Comparison of ENCODE assay signal across 10 mouse cellular contexts in the genomic region with DNA sequence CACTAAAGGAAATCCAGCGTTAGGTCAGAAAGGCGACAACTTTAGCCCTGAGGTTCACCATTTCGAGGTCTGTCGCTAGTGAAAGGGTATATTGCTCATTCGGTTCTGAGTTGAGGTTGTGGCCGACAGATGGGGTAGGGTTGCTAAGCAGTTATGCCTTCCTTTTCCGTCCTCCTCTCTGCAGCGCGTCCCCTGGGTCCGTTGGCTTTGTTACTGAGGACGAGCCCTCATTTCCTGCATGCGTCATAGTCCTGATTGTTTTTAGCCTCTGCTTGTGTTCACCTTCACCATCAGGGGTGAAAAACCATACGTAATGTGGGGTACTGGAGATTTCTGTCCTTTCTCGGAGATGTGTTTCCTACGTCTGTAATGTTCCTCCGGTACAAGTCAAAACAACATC. TPM values are rescaled to one million over a fixed set of nuclear protein-coding genes. Genes with fewer than 3 reads are reported as not detected.
DNase-seq lines count a peak whose midpoint lies in the region; ATAC-seq and TF ChIP-seq lines count a peak whose summit lies in the region.
"Had no signal": no experiment of that assay in that cellular context is flagged by ENCODE, and none has a peak within 500 bp of the region (broad histone marks: within the 10 kb centered on the region; RNA-seq: fewer than 3 reads in every experiment).

No protein-coding gene starts in this region.

- peaks cover 16% of the 10 kb centered on the region for H3K4me1 ChIP-seq in intestine, embryonic 16.5 days (ENCODE audit: control insufficient read depth, insufficient read depth, low read length)
- peaks cover 20% of the 10 kb centered on the region for H3K4me1 ChIP-seq in intestine, embryonic 15.5 days (replicated peaks)
- peaks cover 76% of the 10 kb centered on the region for H3K4me1 ChIP-seq in E14TG2a.4 (replicated peaks; ENCODE audit: low read depth, low read length)
- H3K4me1 ChIP-seq in brown adipose tissue, adult 24 weeks (ENCODE audit: control insufficient read depth, insufficient read depth, insufficient read length, low read length) = peaks cover 59% of the 10 kb centered on the region

- H3K27ac ChIP-seq in intestine, embryonic 16.5 days (ENCODE audit: low read length) = 0 out of 2 replicates have a peak overlapping the region, but pooled peaks have one; percentile 25
- no peak overlapping the region for H3K27ac ChIP-seq in intestine, embryonic 15.5 days
- H3K27ac ChIP-seq in brown adipose tissue, adult 24 weeks (replicated peaks; ENCODE audit: low read depth, low read length) = peak overlapping the region; percentile 95
- H3K27ac ChIP-seq: macrophage had no signal

- H3K4me2 ChIP-seq in intestine, embryonic 16.5 days (ENCODE audit: low read depth, low read length) = no peak overlapping the region
- H3K4me2 ChIP-seq in intestine, embryonic 15.5 days (replicated peaks) = no peak overlapping the region

- no peak overlapping the region for H3K9ac ChIP-seq in intestine, embryonic 16.5 days (ENCODE audit: low read depth, low read length)
- H3K9ac ChIP-seq in intestine, embryonic 15.5 days = no peak overlapping the region

- DNase-seq in lung, postnatal 10 days = peak; percentile 53
- no peak for DNase-seq in cerebellum, adult 8-10 months
- DNase-seq: cerebellum, adult 9-10 months; thymus, postnatal 25 days had no signal

- no peak overlapping the region for H3K4me3 ChIP-seq in intestine, embryonic 16.5 days (ENCODE audit: low read length)
- no peak overlapping the region for H3K4me3 ChIP-seq in intestine, embryonic 15.5 days (replicated peaks)
- H3K4me3 ChIP-seq in E14TG2a.4 (replicated peaks; ENCODE audit: low read length) = peak overlapping the region; percentile 68; the same call in 1 of the 2 replicates
- H3K4me3 ChIP-seq in brown adipose tissue, adult 24 weeks (ENCODE audit: insufficient read depth, low read depth, low read length) = 0 out of 2 replicates have a peak overlapping the region, but pooled peaks have one; percentile 4

- peaks cover 5% of the 10 kb centered on the region for H3K36me3 ChIP-seq in intestine, embryonic 16.5 days (ENCODE audit: control insufficient read depth, insufficient read depth, low read length)
- H3K36me3 ChIP-seq in intestine, embryonic 15.5 days = peaks cover 5% of the 10 kb centered on the region; the same call in 1 of the 2 replicates
- H3K36me3 ChIP-seq in E14TG2a.4 (ENCODE audit: insufficient read depth, low read length) = peaks cover 56% of the 10 kb centered on the region

- H3K27me3 ChIP-seq in intestine, embryonic 16.5 days (replicated peaks; ENCODE audit: control insufficient read depth, insufficient read depth, low read length) = no peaks in the 10 kb centered on the region
- no peaks in the 10 kb centered on the region for H3K27me3 ChIP-seq in intestine, embryonic 15.5 days (replicated peaks)
- no peaks in the 10 kb centered on the region for H3K27me3 ChIP-seq in E14TG2a.4 (ENCODE audit: insufficient read depth, low read length)

- TF ChIP-seq CTCF in E14TG2a.4 (conservative IDR thresholded peaks at IDR 0.05; ENCODE audit: low read length) = no peak

- no peak for ATAC-seq in intestine, embryonic 16.5 days
- no peak for ATAC-seq in intestine, embryonic 15.5 days
- ATAC-seq in granulocyte monocyte progenitor cell, adult 5-6 weeks (replicated peaks; ENCODE audit: poor library complexity, severe bottlenecking) = no peak

- 82% methylated on average over 16 of the region's 16 CpGs for WGBS in intestine, embryonic 16.5 days
- 80% methylated on average over 16 of the region's 16 CpGs for WGBS in intestine, embryonic 15.5 days

- no peaks in the 10 kb centered on the region for H3K9me3 ChIP-seq in intestine, embryonic 16.5 days (ENCODE audit: control insufficient read depth, low read length)
- no peaks in the 10 kb centered on the region for H3K9me3 ChIP-seq in intestine, embryonic 15.5 days
- H3K9me3 ChIP-seq in E14TG2a.4 (ENCODE audit: low read length) = no peaks in the 10 kb centered on the region

RNA-seq across cellular contexts. Expression of gene Bag3, which starts 17.3 kb away (rescaled TPM):
- polyA plus RNA-seq in intestine, embryonic 16.5 days (2015; fragmentation: Nextera tagmentation; extraction: Ambion mirVana) = 11.3 and 11.8 TPM in 2 replicates
- 10.9 and 12.3 TPM in 2 replicates for polyA plus RNA-seq in intestine, embryonic 15.5 days (2015; fragmentation: Nextera tagmentation; extraction: Ambion mirVana)
- polyA plus RNA-seq in brown adipose tissue, adult 24 weeks (2012; ENCODE audit: insufficient read depth, insufficient read length, missing spikeins) = 29.2 and 37.5 TPM in 2 replicates
- total RNA-seq in granulocyte monocyte progenitor cell, adult 5-6 weeks (2014; fragmentation: Nextera tagmentation) = 8.0 and 9.8 TPM in 2 replicates
- 5.6 and 7.0 TPM in 2 replicates for total RNA-seq in granulocyte monocyte progenitor cell, adult 5-6 weeks (2017)

Comparison
In these comparisons a context has a peak if more than half of its experiments do, and no peak if none do; other contexts are left out.
1. H3K4me3 ChIP-seq: peak in E14TG2a.4 (single experiment) and brown adipose tissue, adult 24 weeks (single experiment); none in intestine, embryonic 16.5 days (single experiment) and intestine, embryonic 15.5 days (single experiment).